Mouse (Mus musculus): ENCODE results near the gene 4930402H24Rik.
A peak's percentile ranks its signal among the peaks of the same experiment; 100 is the strongest.

The 4930402H24Rik gene

GRCm38 (mm10) chr2:130728906-130729585 lies 177.2 kb downstream of the 4930402H24Rik start:
- DNase-seq: no peak

DNA sequence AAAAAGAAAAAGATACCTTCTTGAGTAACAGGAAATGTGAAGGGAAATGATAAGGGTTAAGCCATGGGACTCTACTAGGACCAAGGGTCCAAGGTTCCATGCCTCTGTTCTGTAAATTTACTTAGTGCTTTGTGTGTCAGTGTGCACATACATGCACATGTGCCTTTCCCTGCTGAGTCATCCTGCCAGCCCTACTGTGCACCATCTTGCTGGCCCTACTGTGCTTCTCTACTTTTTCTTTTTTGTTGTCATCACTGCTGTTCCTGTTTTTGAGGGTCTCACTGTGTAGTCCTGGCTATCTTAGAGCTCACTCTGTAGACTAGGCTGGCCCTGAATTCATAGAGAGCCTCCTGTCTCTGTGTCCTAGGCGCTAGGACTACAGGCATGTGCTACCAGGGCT lies 178.5 kb downstream of the 4930402H24Rik start:
- no peak for DNase-seq

DNA sequence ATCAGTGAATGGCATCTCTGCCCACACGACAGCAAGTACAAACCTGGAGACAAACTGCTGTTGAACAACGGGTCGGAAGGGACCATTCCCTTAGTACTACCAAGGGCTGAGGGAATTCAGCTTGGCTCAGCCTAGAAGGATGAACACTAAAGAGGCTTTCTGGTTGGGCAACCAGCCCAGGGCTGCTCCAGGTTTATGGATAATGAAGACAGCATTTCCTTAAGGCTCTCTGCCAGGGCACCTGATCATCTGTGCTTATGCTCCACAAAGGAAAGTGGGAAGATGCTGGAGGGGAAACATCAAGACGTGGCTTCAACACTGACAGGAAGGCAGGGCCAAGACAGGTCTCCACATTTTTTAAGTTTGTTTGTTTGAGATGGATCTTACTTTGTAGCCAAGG lies 181.8 kb downstream of the 4930402H24Rik start:
- DNase-seq: peak; percentile 67 to 69

DNA sequence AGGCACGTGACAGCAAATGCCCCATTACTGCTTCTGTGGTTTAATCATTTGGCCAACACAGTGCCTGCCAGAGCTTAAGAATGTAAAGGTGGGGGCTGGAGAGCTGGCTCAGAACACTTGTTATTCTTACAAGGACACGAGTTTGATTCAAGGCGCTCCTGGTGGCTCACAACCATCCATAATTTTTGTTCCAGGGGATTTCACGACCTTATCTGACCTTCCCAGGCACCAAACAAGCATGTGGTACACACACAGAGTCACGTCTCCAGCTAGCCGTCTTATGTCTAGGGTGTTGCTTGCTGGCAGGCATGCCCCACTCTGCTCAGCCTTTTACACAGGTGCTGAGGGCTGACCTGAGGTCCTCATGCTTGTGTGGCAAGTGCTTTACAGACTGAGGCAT lies 188.3 kb downstream of the 4930402H24Rik start:
- DNase-seq: no peak

DNA sequence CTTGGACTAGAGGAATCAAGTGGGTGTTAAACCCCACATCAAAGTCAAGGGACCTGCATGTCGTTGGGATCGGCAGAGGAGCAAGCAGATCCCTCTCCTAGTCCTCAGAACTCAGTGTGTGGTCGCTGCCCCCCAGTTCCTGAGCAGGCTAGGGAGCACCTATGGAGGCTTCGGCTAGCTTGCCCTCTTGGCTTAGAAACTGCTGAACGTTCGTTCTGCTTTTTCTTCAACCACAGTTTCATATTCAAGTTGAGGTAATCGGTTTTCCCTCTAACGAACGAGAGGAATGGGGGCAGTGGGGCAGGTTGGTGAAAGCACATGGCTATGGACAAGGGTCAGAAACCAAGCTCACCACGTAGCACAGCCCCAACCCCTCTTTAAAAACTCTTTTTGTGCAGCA lies 199.1 kb downstream of the 4930402H24Rik start:
- no peak for DNase-seq

- DNase-seq: no peak
Observed at GRCm38 (mm10) chr2:130706602-130707001, 199.6 kb downstream of the 4930402H24Rik start.

DNA sequence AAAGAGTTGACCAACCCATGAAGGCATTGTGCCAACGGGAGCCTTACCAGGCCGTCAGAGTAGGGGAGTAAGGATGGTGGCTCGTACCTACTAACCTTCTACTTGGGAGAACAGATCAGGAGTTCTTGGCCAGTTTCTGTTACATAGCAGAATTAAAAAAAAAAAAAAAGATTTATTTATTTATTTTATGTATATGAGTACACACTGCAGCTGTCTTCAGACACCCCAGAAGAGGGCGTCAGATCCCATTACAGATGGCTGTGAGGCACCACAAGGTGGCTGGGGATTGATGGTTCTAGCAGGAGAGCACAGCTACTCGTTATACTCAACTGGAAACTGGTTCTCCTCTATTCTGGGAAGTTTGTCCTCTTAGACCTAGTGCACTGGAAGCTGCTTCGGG lies 201.0 kb downstream of the 4930402H24Rik start:
- DNase-seq: no peak

DNA sequence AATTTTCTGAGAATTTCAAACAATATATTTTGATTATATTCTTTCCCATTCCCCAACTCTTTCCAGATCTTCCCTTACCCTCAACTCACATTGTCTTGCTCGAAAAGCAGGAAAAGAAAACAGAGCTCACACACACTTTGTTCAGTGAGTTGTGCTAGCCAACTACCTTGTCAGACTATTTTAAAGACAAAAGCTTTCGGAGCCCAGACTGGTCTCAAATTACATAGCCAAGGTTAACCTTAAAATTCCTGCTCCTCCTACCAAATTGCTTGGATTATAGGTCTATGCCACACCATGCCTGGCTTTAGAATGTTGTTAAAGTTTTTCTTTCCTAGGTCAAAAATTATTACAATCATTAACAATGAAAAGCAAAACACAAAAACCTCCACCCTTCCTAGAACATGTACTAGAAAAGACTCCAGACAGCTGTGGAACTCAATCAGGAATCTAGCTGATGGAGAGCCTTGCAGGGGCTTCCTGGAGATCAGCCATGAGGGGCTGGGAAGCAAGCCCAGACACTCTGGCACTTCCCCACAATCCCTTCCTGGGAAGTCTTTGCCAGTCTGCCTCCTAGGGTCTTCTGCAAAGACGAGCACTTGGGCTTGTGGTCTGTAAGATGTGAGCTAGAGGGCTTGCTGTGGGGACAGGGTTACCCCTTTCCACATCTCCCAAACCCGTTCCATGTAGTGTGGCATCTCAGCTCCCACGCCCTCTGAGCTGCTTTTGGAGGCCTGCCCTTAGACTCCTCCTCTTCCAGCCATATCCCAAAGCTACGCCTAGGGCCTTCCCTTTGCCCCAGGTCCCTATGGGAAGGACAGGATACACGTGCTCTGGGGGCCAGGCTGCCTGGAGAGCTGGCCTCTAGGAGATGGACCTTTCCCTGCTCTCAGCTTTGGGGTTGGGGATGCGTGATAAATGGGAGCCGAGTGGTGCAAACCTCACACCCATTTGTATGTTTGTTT lies 201.9 kb downstream of the 4930402H24Rik start:
- no peak for DNase-seq

DNA sequence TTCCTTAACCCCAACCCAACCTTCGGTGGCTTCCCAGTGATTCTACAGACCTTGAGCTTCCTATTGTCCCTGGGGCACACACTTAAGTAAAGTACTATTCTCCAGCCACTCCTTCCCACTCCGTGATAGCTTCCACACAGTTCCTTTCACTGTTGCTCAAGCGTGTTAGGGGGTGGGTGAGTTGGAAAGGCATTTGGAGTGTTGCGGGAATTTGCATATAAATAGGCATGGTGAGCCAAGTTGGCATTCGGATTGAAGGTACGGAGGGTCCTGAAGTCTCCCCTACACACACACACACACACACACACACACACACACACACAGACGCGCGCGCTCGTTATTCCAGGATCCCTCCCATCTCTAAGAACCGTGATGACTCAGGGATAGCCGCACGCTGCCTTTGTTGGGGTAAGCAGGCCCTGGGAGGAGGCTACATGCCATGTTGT lies 208.4 kb downstream of the 4930402H24Rik start:
- DNase-seq: no peak

GRCm38 (mm10) chr2:130697153-130697810 lies 208.9 kb downstream of the 4930402H24Rik start, which contains the start of gene Slc4a11:
Gene Slc4a11 (minus strand): TSS chr2:130697519.
- DNase-seq: peak in 1 of 2 experiments; percentile 10

DNA sequence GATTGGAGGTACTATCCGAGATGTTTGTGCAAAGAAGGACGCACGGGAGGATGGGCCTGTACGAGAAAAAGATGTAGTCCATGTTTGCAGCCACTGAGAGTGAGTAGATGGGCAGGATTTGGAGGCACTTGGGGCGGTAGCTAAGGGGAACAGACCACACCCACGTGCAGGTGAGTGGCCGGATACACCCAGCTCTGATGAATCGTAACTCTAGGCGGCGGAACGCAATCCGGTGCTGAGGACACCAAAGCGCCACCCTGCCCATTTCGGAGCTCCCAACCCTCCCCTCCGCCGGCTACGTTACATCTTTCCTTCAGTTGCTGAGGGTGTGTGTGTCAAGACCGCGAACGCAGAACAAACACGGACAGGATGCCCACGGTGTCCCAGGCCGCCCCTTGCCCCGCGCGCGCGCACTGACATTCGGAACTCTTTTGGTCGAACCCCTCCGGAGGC lies 209.5 kb downstream of the 4930402H24Rik start:
- no peak for DNase-seq

GRCm38 (mm10) chr2:130693563-130693962 lies 212.6 kb downstream of the 4930402H24Rik start:
- no peak for DNase-seq

DNA sequence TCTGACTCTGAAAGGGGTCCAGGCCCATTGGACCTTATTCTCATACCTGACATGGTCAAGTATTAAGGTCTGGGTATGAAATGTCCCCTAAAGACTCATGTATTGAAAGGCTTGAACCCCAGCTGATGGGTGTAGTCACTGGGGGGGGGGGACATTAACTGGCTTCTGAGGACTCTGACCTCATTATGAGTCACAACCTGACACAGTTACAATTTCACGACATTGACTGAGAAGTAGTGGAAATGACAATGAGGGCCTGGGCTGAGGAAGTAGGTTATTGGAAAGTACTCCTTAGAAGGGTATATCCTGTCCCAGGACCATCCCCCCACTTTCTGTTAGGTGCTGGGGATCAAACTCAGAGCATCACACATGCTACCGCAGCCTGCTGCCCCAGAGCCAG lies 217.2 kb downstream of the 4930402H24Rik start:
- DNase-seq: no peak

DNA sequence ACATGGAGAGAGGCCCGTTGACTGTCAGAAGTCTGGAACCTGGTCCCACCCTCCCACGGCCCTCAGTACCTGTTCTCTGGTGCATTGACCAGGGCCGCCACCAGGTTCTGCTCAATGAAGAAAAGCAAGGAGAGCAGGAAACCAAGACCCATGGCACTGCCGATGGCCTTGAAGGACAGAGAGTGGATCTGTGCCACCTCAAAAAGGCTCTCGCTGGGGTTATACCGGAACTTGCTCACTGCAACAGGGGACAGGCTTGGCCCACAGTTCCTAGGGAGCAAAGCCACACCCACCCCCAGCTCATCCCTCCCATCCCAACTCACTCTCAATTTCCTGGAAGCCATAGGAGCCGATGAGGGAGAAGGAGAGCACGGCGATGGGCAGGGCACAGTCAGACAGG lies 220.8 kb downstream of the 4930402H24Rik start:
- DNase-seq: no peak

- DNase-seq: no peak
Observed at GRCm38 (mm10) chr2:130681531-130681930, 224.7 kb downstream of the 4930402H24Rik start.

DNA sequence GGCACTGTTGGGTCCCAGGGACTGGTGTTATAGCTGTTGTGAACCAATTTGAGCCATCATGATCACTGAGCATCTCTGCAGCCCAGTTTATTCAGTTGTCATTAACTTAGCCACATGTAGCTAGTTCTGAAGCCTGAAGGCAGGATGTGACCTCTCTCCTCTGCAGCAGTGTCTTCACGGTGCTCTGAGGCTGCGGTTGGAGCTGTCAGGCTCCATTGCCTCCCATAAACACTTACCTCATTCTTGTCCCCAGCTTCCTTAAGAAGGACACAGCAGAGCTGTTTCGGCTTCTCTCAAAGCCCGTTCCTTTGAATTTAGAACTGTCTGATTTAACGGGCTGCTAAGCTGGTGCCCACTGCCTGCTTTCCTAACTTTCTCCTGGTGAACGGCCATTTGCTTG lies 226.3 kb downstream of the 4930402H24Rik start:
- DNase-seq: no peak

GRCm38 (mm10) chr2:130679154-130679553 lies 227.1 kb downstream of the 4930402H24Rik start:
- DNase-seq: no peak

GRCm38 (mm10) chr2:130677211-130677610 lies 229.0 kb downstream of the 4930402H24Rik start:
- no peak for DNase-seq

- peak; percentile 87 to 89 for DNase-seq
Observed at GRCm38 (mm10) chr2:130667559-130667958, 238.6 kb downstream of the 4930402H24Rik start, which contains the start of gene Itpa. Gene Itpa (plus strand): TSS chr2:130667610.

DNA sequence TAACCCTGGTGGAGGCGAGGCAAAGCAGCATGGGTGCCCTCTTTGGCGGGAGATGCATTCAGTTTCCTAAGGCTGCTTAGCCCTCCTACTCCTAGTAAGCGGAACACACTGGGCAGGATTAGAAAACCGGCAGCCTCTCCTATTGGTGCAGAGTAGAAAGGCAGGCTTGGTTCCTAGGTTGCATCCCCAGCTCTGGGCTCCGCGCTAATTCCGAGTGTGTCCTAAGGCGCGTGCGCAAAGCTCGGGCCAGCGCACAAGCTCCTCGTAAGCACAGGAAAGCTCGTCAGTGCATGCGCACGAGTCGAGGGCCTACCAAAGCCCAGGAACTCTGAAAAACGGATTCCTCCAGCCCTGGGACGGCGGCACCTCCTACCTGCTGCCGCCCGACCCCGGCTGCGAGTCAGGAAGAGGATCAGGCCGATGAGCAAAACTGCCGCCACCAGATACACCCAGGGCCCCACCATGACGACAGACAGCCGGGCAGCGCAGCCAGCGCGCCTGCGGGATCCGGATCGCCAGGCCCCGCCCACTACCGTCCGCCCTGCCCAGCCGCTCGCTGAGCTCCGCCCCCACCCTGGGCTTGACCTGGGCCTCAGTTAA lies 242.0 kb downstream of the 4930402H24Rik start, which contains the start of gene Ddrgk1:
Gene Ddrgk1 (minus strand): TSS at position 558 of the 600 bp plus-strand sequence.
- DNase-seq: peak; percentile 93 to 94

DNA sequence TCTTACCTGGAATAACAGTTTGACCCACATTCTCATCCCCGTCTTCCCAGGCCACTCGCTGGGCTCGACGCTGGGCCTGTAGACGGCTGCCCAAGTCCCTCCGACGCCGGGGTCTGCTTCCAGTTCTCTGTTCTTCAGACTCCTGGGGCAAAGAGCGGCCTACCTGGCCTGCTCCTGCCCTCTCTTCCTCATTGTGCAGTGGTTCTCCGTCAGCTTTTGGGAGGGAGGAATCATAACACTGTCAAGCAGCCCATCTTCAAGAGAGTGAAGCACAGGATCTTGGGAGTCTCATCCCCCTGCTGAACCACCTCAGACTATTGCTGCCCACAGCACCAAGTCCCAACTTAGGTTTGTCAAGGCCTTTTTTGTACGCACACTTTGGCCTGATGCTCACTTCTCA lies 242.9 kb downstream of the 4930402H24Rik start:
- DNase-seq: no peak

DNA sequence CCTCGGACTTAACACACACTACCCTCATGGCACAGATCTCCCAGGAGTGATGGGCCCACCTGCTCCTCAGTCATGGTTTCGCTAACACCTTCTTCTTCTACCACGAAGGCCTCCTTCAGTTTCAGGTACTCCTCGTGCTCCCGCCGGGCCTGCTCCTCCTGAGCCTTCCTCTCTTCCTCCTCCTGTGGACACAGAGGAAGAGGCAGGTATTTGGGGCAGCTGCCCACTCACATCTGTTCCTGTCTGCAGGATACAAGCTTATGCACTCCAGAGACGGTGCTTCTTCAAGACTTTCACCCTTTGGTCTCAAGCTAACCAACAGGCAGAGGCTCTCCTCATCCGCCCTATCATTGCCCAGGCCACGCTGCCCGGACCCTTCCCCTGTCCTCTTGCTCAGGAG lies 247.7 kb downstream of the 4930402H24Rik start:
- no peak for DNase-seq

Measured in cerebellum, postnatal 36 days (tissue).